Mouse (Mus musculus): ENCODE results near the gene Tspan11. TPM values are rescaled to one million over a fixed set of nuclear protein-coding genes. Genes with fewer than 3 reads are reported as not detected.

Gene Tspan11
- polyA plus RNA-seq, 1 experiment from 2014 or later = 64.3 TPM

DNA sequence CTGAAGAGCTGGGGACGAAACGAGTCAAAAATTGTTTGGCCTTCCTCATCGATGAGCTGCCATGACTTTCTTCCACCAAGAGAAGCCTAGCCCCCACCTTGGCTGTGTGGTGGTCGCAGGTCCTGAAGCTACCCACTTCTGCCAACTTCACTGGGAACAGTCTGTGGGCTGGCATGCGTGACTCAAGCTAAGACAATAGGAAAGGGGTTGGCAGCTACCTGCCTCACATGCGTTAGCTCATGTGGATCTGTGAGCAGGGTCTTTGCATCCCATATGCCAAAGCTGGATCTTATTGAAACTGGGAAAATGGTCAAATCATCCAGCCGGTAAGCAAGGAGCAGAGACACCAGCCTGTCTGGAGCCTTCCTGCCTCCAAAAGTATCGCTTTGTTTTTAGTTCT lies 14.8 kb upstream of the Tspan11 start:
- TF ChIP-seq EP300 (IDR thresholded peaks at IDR 0.05) (no peak), CTCF (IDR thresholded peaks at IDR 0.05) (no peak)
- Histone ChIP-seq H3K4me1 (ENCODE audit: insufficient read depth, low read depth, low read length) (no peaks in the 10 kb centered on the region), H3K9me3 (ENCODE audit: low read length) (no peaks in the 10 kb centered on the region), H3K27ac (ENCODE audit: low read length) (no peak overlapping the region), H3K9ac (replicated peaks; ENCODE audit: low read depth) (no peak overlapping the region), H3K36me3 (ENCODE audit: insufficient read depth, low read length) (no peaks in the 10 kb centered on the region), H3K4me3 (ENCODE audit: low read depth, low read length) (no peak overlapping the region), H3K27me3 (replicated peaks; ENCODE audit: insufficient read depth, low read length) (no peaks in the 10 kb centered on the region), H3K4me2 (replicated peaks; ENCODE audit: low read depth, low read length) (no peak overlapping the region)
- WGBS = 93% methylated on average over 8 of the region's 8 CpGs
- DNase-seq (ENCODE audit: low spot score) = no peak
- ATAC-seq = no peak

DNA sequence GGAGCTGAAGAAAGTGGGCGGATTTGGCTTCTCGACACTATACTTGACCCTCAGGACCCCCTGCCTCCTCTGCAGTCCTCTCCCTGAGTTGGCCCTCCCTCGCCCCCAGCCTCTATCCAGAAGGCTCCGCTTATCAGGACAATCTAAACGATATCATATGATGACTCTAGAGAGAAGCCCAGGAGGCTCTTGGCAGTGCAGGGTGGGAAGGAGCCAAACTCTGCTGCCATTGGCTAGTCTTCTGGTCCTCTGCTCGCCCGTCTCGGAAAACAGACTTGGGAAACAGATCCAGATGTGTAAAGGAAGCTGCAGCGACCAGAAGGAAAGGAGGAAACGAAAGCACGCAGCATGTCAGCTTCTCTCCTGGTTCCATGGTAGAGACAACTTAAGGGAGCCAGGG lies 11.5 kb upstream of the Tspan11 start:
- TF ChIP-seq CTCF (IDR thresholded peaks at IDR 0.05) (no peak), EP300 (IDR thresholded peaks at IDR 0.05) (no peak)
- H3K27me3 ChIP-seq (replicated peaks; ENCODE audit: insufficient read depth, low read length) = no peaks in the 10 kb centered on the region
- H3K36me3 ChIP-seq (ENCODE audit: insufficient read depth, low read length) = no peaks in the 10 kb centered on the region
- H3K4me2 ChIP-seq (replicated peaks; ENCODE audit: low read depth, low read length) = no peak overlapping the region
- H3K27ac ChIP-seq (ENCODE audit: low read length) = no peak overlapping the region
- H3K4me1 ChIP-seq (ENCODE audit: insufficient read depth, low read depth, low read length) = no peaks in the 10 kb centered on the region
- no peak overlapping the region for H3K9ac ChIP-seq (replicated peaks; ENCODE audit: low read depth)
- ATAC-seq = no peak
- 48% methylated on average over 11 of the region's 11 CpGs for WGBS
- no peaks in the 10 kb centered on the region for H3K9me3 ChIP-seq (ENCODE audit: low read length)
- no peak for DNase-seq (ENCODE audit: low spot score)
- H3K4me3 ChIP-seq (ENCODE audit: low read depth, low read length) = no peak overlapping the region

DNA sequence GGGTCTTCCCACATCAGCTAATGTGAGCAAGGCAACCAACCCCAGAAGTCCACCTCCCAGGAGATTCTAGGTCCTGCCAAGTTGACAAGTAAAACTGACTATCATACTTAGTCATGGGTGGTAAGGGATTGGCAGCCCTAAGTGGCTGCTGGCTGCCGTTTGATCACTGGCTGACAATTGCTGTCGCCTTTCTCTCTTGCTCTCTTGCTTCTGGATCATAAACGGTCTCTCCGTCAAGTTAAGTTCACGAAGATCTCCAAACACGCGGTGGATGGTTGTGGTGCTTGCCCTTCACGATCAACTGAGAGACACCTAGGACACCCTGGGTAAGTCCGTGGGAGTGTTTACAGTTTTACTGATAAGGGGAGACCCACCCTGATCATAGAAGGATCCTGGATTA lies 11.0 kb upstream of the Tspan11 start:
- no peak for DNase-seq (ENCODE audit: low spot score)
- Histone ChIP-seq H3K36me3 (ENCODE audit: insufficient read depth, low read length) (no peaks in the 10 kb centered on the region), H3K27me3 (replicated peaks; ENCODE audit: insufficient read depth, low read length) (no peaks in the 10 kb centered on the region), H3K4me1 (ENCODE audit: insufficient read depth, low read depth, low read length) (no peaks in the 10 kb centered on the region), H3K9me3 (ENCODE audit: low read length) (no peaks in the 10 kb centered on the region), H3K4me2 (replicated peaks; ENCODE audit: low read depth, low read length) (no peak overlapping the region), H3K27ac (ENCODE audit: low read length) (no peak overlapping the region), H3K4me3 (ENCODE audit: low read depth, low read length) (no peak overlapping the region), H3K9ac (replicated peaks; ENCODE audit: low read depth) (no peak overlapping the region)
- ATAC-seq = no peak
- TF ChIP-seq EP300 (IDR thresholded peaks at IDR 0.05) = no peak
- TF ChIP-seq CTCF (IDR thresholded peaks at IDR 0.05) = no peak
- WGBS = 43% methylated on average over 9 of the region's 9 CpGs

DNA sequence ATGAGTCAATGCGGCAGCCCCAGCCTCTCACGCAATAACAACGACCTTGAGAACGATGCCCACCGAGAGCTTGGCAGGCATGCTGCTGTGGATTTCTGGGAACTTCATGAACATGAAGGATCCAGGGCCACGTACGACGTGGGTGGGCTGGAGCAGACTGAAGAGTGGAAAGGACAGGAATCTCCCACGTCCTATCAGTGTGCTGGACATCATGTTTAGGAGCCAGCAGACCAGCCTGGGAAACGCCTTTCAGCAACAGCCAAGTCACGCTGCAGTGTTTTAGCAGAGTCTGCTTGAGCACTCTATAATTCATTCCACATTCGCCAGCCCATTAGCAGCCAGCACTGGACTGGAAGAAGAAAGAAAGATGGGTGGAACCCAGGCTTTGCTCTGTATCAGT lies 10.4 kb upstream of the Tspan11 start:
- TF ChIP-seq EP300 (IDR thresholded peaks at IDR 0.05) (no peak), CTCF (IDR thresholded peaks at IDR 0.05) (no peak)
- no peaks in the 10 kb centered on the region for H3K4me1 ChIP-seq (ENCODE audit: insufficient read depth, low read depth, low read length)
- peak; percentile 27 for DNase-seq (ENCODE audit: low spot score)
- no peaks in the 10 kb centered on the region for H3K36me3 ChIP-seq (ENCODE audit: insufficient read depth, low read length)
- no peak overlapping the region for H3K4me2 ChIP-seq (replicated peaks; ENCODE audit: low read depth, low read length)
- ATAC-seq = peak; percentile 53
- H3K4me3 ChIP-seq (ENCODE audit: low read depth, low read length) = no peak overlapping the region
- H3K9ac ChIP-seq (replicated peaks; ENCODE audit: low read depth) = no peak overlapping the region
- H3K9me3 ChIP-seq (ENCODE audit: low read length) = no peaks in the 10 kb centered on the region
- WGBS = 46% methylated on average over 12 of the region's 12 CpGs
- H3K27ac ChIP-seq (ENCODE audit: low read length) = no peak overlapping the region
- H3K27me3 ChIP-seq (replicated peaks; ENCODE audit: insufficient read depth, low read length) = no peaks in the 10 kb centered on the region

DNA sequence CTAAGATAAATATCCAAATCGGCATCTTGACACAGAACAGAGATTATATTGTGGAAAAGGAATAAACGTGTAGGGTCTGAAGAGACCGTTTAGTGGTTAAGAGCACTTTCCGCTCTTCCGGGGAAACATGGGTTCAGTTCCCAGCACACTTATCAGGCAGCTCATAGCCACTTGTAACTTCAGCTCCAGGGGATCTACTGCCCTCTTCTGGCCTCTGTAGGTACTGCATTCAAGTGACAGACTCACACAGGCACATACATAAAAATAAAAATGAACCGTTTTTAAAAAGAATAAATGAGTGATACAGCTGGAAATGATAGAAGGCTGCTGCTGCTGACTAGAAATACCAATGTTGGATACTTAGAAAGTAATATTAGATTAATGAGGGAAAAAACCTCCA lies 7.9 kb upstream of the Tspan11 start:
- TF ChIP-seq CTCF (IDR thresholded peaks at IDR 0.05) (peak; percentile 63), EP300 (IDR thresholded peaks at IDR 0.05) (no peak)
- Histone ChIP-seq H3K9ac (replicated peaks; ENCODE audit: low read depth) (no peak overlapping the region), H3K4me2 (replicated peaks; ENCODE audit: low read depth, low read length) (no peak overlapping the region), H3K27ac (ENCODE audit: low read length) (no peak overlapping the region), H3K4me1 (ENCODE audit: insufficient read depth, low read depth, low read length) (no peaks in the 10 kb centered on the region), H3K9me3 (ENCODE audit: low read length) (no peaks in the 10 kb centered on the region), H3K27me3 (replicated peaks; ENCODE audit: insufficient read depth, low read length) (no peaks in the 10 kb centered on the region), H3K4me3 (ENCODE audit: low read depth, low read length) (no peak overlapping the region), H3K36me3 (ENCODE audit: insufficient read depth, low read length) (no peaks in the 10 kb centered on the region)
- ATAC-seq (no peak), DNase-seq (ENCODE audit: low spot score) (no peak)
- 87% methylated on average over 6 of the region's 6 CpGs for WGBS

DNA sequence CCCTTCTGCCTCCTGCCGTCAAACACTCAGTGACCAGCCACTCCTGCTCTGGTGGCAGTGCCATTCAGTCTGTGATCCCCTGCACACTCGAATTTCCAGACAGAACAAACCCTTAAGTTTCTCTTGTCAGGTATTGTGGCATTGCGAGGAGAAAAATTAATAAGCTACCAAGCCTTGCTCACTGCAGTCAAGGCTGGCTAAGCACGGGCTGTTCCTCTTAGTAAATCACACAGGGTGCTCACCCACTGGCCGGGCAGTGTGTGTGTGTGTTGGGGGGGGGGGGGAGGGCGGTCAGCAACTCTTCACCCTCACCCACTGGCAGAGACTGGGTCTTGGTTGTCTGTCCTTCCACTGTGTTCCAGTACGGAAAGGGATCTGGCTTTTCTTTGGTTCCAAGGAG lies 473 bp upstream of the Tspan11 start:
- ATAC-seq (peak; percentile 67), DNase-seq (ENCODE audit: low spot score) (peak; percentile 51)
- Histone ChIP-seq H3K4me1 (ENCODE audit: insufficient read depth, low read depth, low read length) (peaks cover 3% of the 10 kb centered on the region; the same call in 1 of the 2 replicates), H3K27me3 (replicated peaks; ENCODE audit: insufficient read depth, low read length) (no peaks in the 10 kb centered on the region), H3K4me3 (ENCODE audit: low read depth, low read length) (peak overlapping the region; percentile 45; the same call in 1 of the 2 replicates), H3K36me3 (ENCODE audit: insufficient read depth, low read length) (no peaks in the 10 kb centered on the region), H3K27ac (ENCODE audit: low read length) (0 out of 2 replicates have a peak overlapping the region, but pooled peaks have one; percentile 71), H3K9ac (replicated peaks; ENCODE audit: low read depth) (no peak overlapping the region), H3K9me3 (ENCODE audit: low read length) (no peaks in the 10 kb centered on the region), H3K4me2 (replicated peaks; ENCODE audit: low read depth, low read length) (peak overlapping the region; percentile 61)
- TF ChIP-seq CTCF (IDR thresholded peaks at IDR 0.05) (no peak), EP300 (IDR thresholded peaks at IDR 0.05) (no peak)
- 10% methylated on average over 7 of the region's 7 CpGs for WGBS

DNA sequence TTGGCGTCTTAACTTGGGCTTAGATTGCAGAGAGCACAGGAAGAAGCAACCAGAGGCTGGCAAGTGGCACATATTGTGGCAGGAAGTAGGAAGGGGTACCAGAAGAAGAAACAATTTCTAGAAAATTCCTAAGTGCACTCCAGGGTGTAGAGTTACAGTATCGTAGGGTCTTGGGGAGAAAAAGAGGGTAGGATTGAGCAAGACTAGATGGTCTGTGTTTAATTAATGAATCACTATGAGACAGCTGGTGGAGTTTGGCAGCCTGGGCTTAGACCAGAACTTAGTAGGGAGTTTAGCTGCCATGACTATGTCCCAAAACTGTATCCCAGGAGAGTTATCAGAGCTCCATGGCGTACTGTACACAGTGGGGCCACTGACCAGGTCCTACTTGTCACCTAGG lies 1.2 kb downstream of the Tspan11 start:
- WGBS = 49% methylated on average over 3 of the region's 3 CpGs
- ATAC-seq (peak; percentile 19; the same call in 1 of the 2 replicates), DNase-seq (ENCODE audit: low spot score) (no peak)
- TF ChIP-seq CTCF (IDR thresholded peaks at IDR 0.05) = no peak
- Histone ChIP-seq H3K27me3 (replicated peaks; ENCODE audit: insufficient read depth, low read length) (no peaks in the 10 kb centered on the region), H3K4me1 (ENCODE audit: insufficient read depth, low read depth, low read length) (peaks cover 3% of the 10 kb centered on the region; the same call in 1 of the 2 replicates), H3K4me2 (replicated peaks; ENCODE audit: low read depth, low read length) (peak overlapping the region; percentile 61), H3K9me3 (ENCODE audit: low read length) (no peaks in the 10 kb centered on the region), H3K27ac (ENCODE audit: low read length) (peak overlapping the region; percentile 71), H3K4me3 (ENCODE audit: low read depth, low read length) (peak overlapping the region; percentile 45; the same call in 1 of the 2 replicates), H3K9ac (replicated peaks; ENCODE audit: low read depth) (peak overlapping the region; percentile 48), H3K36me3 (ENCODE audit: insufficient read depth, low read length) (no peaks in the 10 kb centered on the region)

Data from lung, postnatal 0 days (tissue).